Mouse (Mus musculus): Measurements from ENCODE around the gene Dyrk3. TPM values are rescaled to one million over a fixed set of nuclear protein-coding genes. Genes with fewer than 3 reads are reported as not detected.
A peak's percentile ranks its signal among the peaks of the same experiment; 100 is the strongest.

Gene Dyrk3
- polyA plus RNA-seq, 1 experiment from 2014 or later = 4.4 TPM

- 46% methylated on average over 3 of the region's 3 CpGs for WGBS
These were observed 16.2 kb downstream of the Dyrk3 start for GRCm38 (mm10) chr1:131121987-131122386.

GRCm38 (mm10) chr1:131119026-131119425, 19.1 kb downstream of the Dyrk3 start:
- peak overlapping the region; percentile 18; the same call in 1 of the 2 replicates for H3K27ac ChIP-seq (ENCODE audit: low read length)
- peaks cover 8% of the 10 kb centered on the region for H3K4me1 ChIP-seq (replicated peaks; ENCODE audit: control insufficient read depth, insufficient read depth, low read length)

More at GRCm38 (mm10) chr1:131121987-131122386, 16.2 kb downstream of the Dyrk3 start:
- H3K36me3 ChIP-seq (ENCODE audit: control insufficient read depth, insufficient read depth, low read length) = no peaks in the 10 kb centered on the region
- no peak overlapping the region for H3K4me3 ChIP-seq (ENCODE audit: low read length)
- peaks cover 4% of the 10 kb centered on the region; the same call in 1 of the 2 replicates for H3K4me1 ChIP-seq (replicated peaks; ENCODE audit: control insufficient read depth, insufficient read depth, low read length)
- H3K9ac ChIP-seq (ENCODE audit: low read length) = no peak overlapping the region
- H3K27me3 ChIP-seq (ENCODE audit: control insufficient read depth, insufficient read depth, low read depth, low read length) = no peaks in the 10 kb centered on the region
- no peak for ATAC-seq (ENCODE audit: low read depth)
- no peak overlapping the region for H3K4me2 ChIP-seq (ENCODE audit: low read depth, low read length)
- H3K9me3 ChIP-seq (ENCODE audit: control insufficient read depth, low read length) = no peaks in the 10 kb centered on the region
- H3K27ac ChIP-seq (ENCODE audit: low read length) = no peak overlapping the region

GRCm38 (mm10) chr1:131118530-131118929, 19.6 kb downstream of the Dyrk3 start:
- Histone ChIP-seq H3K9me3 (ENCODE audit: control insufficient read depth, low read length) (no peaks in the 10 kb centered on the region), H3K4me2 (ENCODE audit: low read depth, low read length) (no peak overlapping the region), H3K9ac (ENCODE audit: low read length) (no peak overlapping the region), H3K27me3 (ENCODE audit: control insufficient read depth, insufficient read depth, low read depth, low read length) (no peaks in the 10 kb centered on the region), H3K4me1 (replicated peaks; ENCODE audit: control insufficient read depth, insufficient read depth, low read length) (peaks cover 8% of the 10 kb centered on the region), H3K4me3 (ENCODE audit: low read length) (no peak overlapping the region), H3K36me3 (ENCODE audit: control insufficient read depth, insufficient read depth, low read length) (no peaks in the 10 kb centered on the region), H3K27ac (ENCODE audit: low read length) (peak overlapping the region; percentile 18; the same call in 1 of the 2 replicates)
- WGBS = 36% methylated on average over 10 of the region's 10 CpGs
- ATAC-seq (ENCODE audit: low read depth) = peak; percentile 56

More at GRCm38 (mm10) chr1:131119026-131119425, 19.1 kb downstream of the Dyrk3 start:
- Histone ChIP-seq H3K27me3 (ENCODE audit: control insufficient read depth, insufficient read depth, low read depth, low read length) (no peaks in the 10 kb centered on the region), H3K9ac (ENCODE audit: low read length) (no peak overlapping the region), H3K4me3 (ENCODE audit: low read length) (no peak overlapping the region), H3K9me3 (ENCODE audit: control insufficient read depth, low read length) (no peaks in the 10 kb centered on the region), H3K4me2 (ENCODE audit: low read depth, low read length) (no peak overlapping the region), H3K36me3 (ENCODE audit: control insufficient read depth, insufficient read depth, low read length) (no peaks in the 10 kb centered on the region)
- ATAC-seq (ENCODE audit: low read depth) = peak; percentile 35; the same call in 1 of the 2 replicates
- 54% methylated on average over 2 of the region's 2 CpGs for WGBS

GRCm38 (mm10) chr1:131116430-131117011, 21.6 kb downstream of the Dyrk3 start:
- Histone ChIP-seq H3K27ac (ENCODE audit: low read length) (peak overlapping the region; percentile 57), H3K27me3 (ENCODE audit: control insufficient read depth, insufficient read depth, low read depth, low read length) (no peaks in the 10 kb centered on the region), H3K4me1 (replicated peaks; ENCODE audit: control insufficient read depth, insufficient read depth, low read length) (peaks cover 11% of the 10 kb centered on the region), H3K4me2 (ENCODE audit: low read depth, low read length) (no peak overlapping the region), H3K4me3 (ENCODE audit: low read length) (no peak overlapping the region), H3K9ac (ENCODE audit: low read length) (no peak overlapping the region), H3K36me3 (ENCODE audit: control insufficient read depth, insufficient read depth, low read length) (no peaks in the 10 kb centered on the region), H3K9me3 (ENCODE audit: control insufficient read depth, low read length) (no peaks in the 10 kb centered on the region)
- 50% methylated on average over 13 of the region's 13 CpGs for WGBS
- peak; percentile 37 for ATAC-seq (ENCODE audit: low read depth)

- H3K9ac ChIP-seq (ENCODE audit: low read length) = no peak overlapping the region
- H3K4me2 ChIP-seq (ENCODE audit: low read depth, low read length) = no peak overlapping the region
- H3K9me3 ChIP-seq (ENCODE audit: control insufficient read depth, low read length) = no peaks in the 10 kb centered on the region
- no peak overlapping the region for H3K27ac ChIP-seq (ENCODE audit: low read length)
- H3K36me3 ChIP-seq (ENCODE audit: control insufficient read depth, insufficient read depth, low read length) = no peaks in the 10 kb centered on the region
- 9% methylated on average over 6 of the region's 6 CpGs for WGBS
- H3K4me3 ChIP-seq (ENCODE audit: low read length) = no peak overlapping the region
- ATAC-seq (ENCODE audit: low read depth) = peak; percentile 37
- H3K27me3 ChIP-seq (ENCODE audit: control insufficient read depth, insufficient read depth, low read depth, low read length) = no peaks in the 10 kb centered on the region
- peaks cover 11% of the 10 kb centered on the region for H3K4me1 ChIP-seq (replicated peaks; ENCODE audit: control insufficient read depth, insufficient read depth, low read length)
These were observed 22.2 kb downstream of the Dyrk3 start for GRCm38 (mm10) chr1:131115932-131116331.

- H3K27ac ChIP-seq (ENCODE audit: low read length) = 0 out of 2 replicates have a peak overlapping the region, but pooled peaks have one; percentile 30
- H3K36me3 ChIP-seq (ENCODE audit: control insufficient read depth, insufficient read depth, low read length) = no peaks in the 10 kb centered on the region
- no peak overlapping the region for H3K4me2 ChIP-seq (ENCODE audit: low read depth, low read length)
- no peaks in the 10 kb centered on the region for H3K9me3 ChIP-seq (ENCODE audit: control insufficient read depth, low read length)
- ATAC-seq (ENCODE audit: low read depth) = peak; percentile 48
- peaks cover 9% of the 10 kb centered on the region for H3K4me1 ChIP-seq (replicated peaks; ENCODE audit: control insufficient read depth, insufficient read depth, low read length)
- no peak overlapping the region for H3K4me3 ChIP-seq (ENCODE audit: low read length)
- H3K27me3 ChIP-seq (ENCODE audit: control insufficient read depth, insufficient read depth, low read depth, low read length) = no peaks in the 10 kb centered on the region
- no peak overlapping the region for H3K9ac ChIP-seq (ENCODE audit: low read length)
- WGBS = 21% methylated on average over 6 of the region's 6 CpGs
These were observed 25.6 kb downstream of the Dyrk3 start for GRCm38 (mm10) chr1:131112576-131112975.

GRCm38 (mm10) chr1:131110525-131111106, 27.5 kb downstream of the Dyrk3 start:
- 53% methylated on average over 12 of the region's 12 CpGs for WGBS
- H3K36me3 ChIP-seq (ENCODE audit: control insufficient read depth, insufficient read depth, low read length) = no peaks in the 10 kb centered on the region
- no peak overlapping the region for H3K4me2 ChIP-seq (ENCODE audit: low read depth, low read length)
- no peak overlapping the region for H3K9ac ChIP-seq (ENCODE audit: low read length)
- H3K4me3 ChIP-seq (ENCODE audit: low read length) = no peak overlapping the region
- ATAC-seq (ENCODE audit: low read depth) = no peak
- H3K27me3 ChIP-seq (ENCODE audit: control insufficient read depth, insufficient read depth, low read depth, low read length) = no peaks in the 10 kb centered on the region
- H3K4me1 ChIP-seq (replicated peaks; ENCODE audit: control insufficient read depth, insufficient read depth, low read length) = peaks cover 6% of the 10 kb centered on the region
- no peaks in the 10 kb centered on the region for H3K9me3 ChIP-seq (ENCODE audit: control insufficient read depth, low read length)
- no peak overlapping the region for H3K27ac ChIP-seq (ENCODE audit: low read length)

- WGBS = 33% methylated on average over 10 of the region's 10 CpGs
- Histone ChIP-seq H3K27ac (ENCODE audit: low read length) (peak overlapping the region; percentile 78), H3K36me3 (ENCODE audit: control insufficient read depth, insufficient read depth, low read length) (no peaks in the 10 kb centered on the region), H3K4me3 (ENCODE audit: low read length) (no peak overlapping the region), H3K9ac (ENCODE audit: low read length) (no peak overlapping the region), H3K4me2 (ENCODE audit: low read depth, low read length) (no peak overlapping the region), H3K27me3 (ENCODE audit: control insufficient read depth, insufficient read depth, low read depth, low read length) (no peaks in the 10 kb centered on the region), H3K9me3 (ENCODE audit: control insufficient read depth, low read length) (no peaks in the 10 kb centered on the region), H3K4me1 (replicated peaks; ENCODE audit: control insufficient read depth, insufficient read depth, low read length) (peaks cover 4% of the 10 kb centered on the region)
- ATAC-seq (ENCODE audit: low read depth) = peak; percentile 95
These were observed 30.4 kb downstream of the Dyrk3 start for GRCm38 (mm10) chr1:131107575-131108308.

GRCm38 (mm10) chr1:131103776-131104424, 34.2 kb downstream of the Dyrk3 start:
- Histone ChIP-seq H3K4me3 (ENCODE audit: low read length) (no peak overlapping the region), H3K9ac (ENCODE audit: low read length) (no peak overlapping the region), H3K4me1 (replicated peaks; ENCODE audit: control insufficient read depth, insufficient read depth, low read length) (no peaks in the 10 kb centered on the region; the same call in 1 of the 2 replicates), H3K4me2 (ENCODE audit: low read depth, low read length) (no peak overlapping the region), H3K27ac (ENCODE audit: low read length) (no peak overlapping the region), H3K9me3 (ENCODE audit: control insufficient read depth, low read length) (no peaks in the 10 kb centered on the region), H3K36me3 (ENCODE audit: control insufficient read depth, insufficient read depth, low read length) (no peaks in the 10 kb centered on the region), H3K27me3 (ENCODE audit: control insufficient read depth, insufficient read depth, low read depth, low read length) (no peaks in the 10 kb centered on the region)
- 73% methylated on average over 10 of the region's 10 CpGs for WGBS
- no peak for ATAC-seq (ENCODE audit: low read depth)

All from lung, embryonic 16.5 days (tissue).